Mouse (Mus musculus) kidney, embryonic 16.5 days (tissue): ENCODE results near the gene Spata32. TPM values are rescaled to one million over a fixed set of nuclear protein-coding genes. Genes with fewer than 3 reads are reported as not detected.

Experiments
- ATAC-seq: fragments of 200-750 bp; cut with Nextera tagmentation; 2 replicates; pipeline ENCODE4 v1.8.0; 2017; ENCODE audit warnings: moderate TSS enrichment; ENCODE audit not compliant: low FRiP score, low TSS enrichment
- H3K27ac ChIP-seq: fragments of 300-500 bp; sonication (generic); 2 replicates; pipeline ENCODE4 v1.5.1; 2014; ENCODE audit warnings: low read length
- H3K27me3 ChIP-seq: fragments of 300-500 bp; sonication (generic); 2 replicates; pipeline ENCODE4 v1.6.1; 2014; ENCODE audit warnings: low read length, control low read depth, mixed read lengths; ENCODE audit not compliant: insufficient read depth
- H3K36me3 ChIP-seq: fragments of 300-500 bp; sonication (generic); 2 replicates; pipeline ENCODE4 v1.6.1; 2014; ENCODE audit warnings: low read length, control low read depth, mixed read lengths; ENCODE audit not compliant: insufficient read depth
- H3K4me1 ChIP-seq: fragments of 300-500 bp; sonication (generic); 2 replicates; pipeline ENCODE4 v1.6.1; 2014; ENCODE audit warnings: low read length, control low read depth, mixed read lengths; ENCODE audit not compliant: insufficient read depth
- H3K4me2 ChIP-seq: fragments of 300-500 bp; sonication (generic); replicated peaks from 2 replicates; pipeline ENCODE4 v1.6.1; 2014; ENCODE audit warnings: low read depth, low read length
- H3K4me3 ChIP-seq: fragments of 300-500 bp; sonication (generic); 2 replicates; pipeline ENCODE4 v1.5.1; 2014; ENCODE audit warnings: mild to moderate bottlenecking, low read length
- H3K9ac ChIP-seq: fragments of 300-500 bp; sonication (generic); replicated peaks from 2 replicates; pipeline ENCODE4 v1.6.1; 2014; ENCODE audit warnings: low read length
- H3K9me3 ChIP-seq: fragments of 300-500 bp; sonication (generic); 2 replicates; pipeline ENCODE4 v1.6.1; 2016; ENCODE audit warnings: low read length, control low read depth
- WGBS: fragments of 180-500 bp; shearing (Covaris S2); extraction: QIAGEN DNeasy Blood & Tissue Kit; methylation state at CpG from one replicate; pipeline ENCODE4 v1.1.7; 2014; 5-methylcytosine and 5-hydroxymethylcytosine counted together
- polyA plus RNA-seq: library from polyadenylated mRNA; unstranded; fragments of >200 nt; fragmentation: Nextera tagmentation; extraction: Ambion mirVana; gene quantifications from 2 replicates; pipeline ENCODE4 v1.2.1, GENCODE M21; 2015

Spata32 gene
- polyA plus RNA-seq, 1 experiment from 2014 or later: not detected

GRCm38 (mm10) chr11:103164391-103164790 is 53.8 kb downstream of the Spata32 start:
- Histone ChIP-seq H3K27ac (no peak overlapping the region), H3K4me1 (peaks cover 4% of the 10 kb centered on the region; the same call in 1 of the 2 replicates), H3K27me3 (peaks cover under 1% of the 10 kb centered on the region), H3K9ac (no peak overlapping the region), H3K4me2 (no peak overlapping the region), H3K36me3 (no peaks in the 10 kb centered on the region), H3K4me3 (no peak overlapping the region), H3K9me3 (peaks cover 6% of the 10 kb centered on the region; the same call in 1 of the 2 replicates)
- no peak for ATAC-seq
- 31% methylated on average over 10 of the region's 10 CpGs for WGBS

GRCm38 (mm10) chr11:103162132-103162531 is 56.1 kb downstream of the Spata32 start:
- Histone ChIP-seq H3K27ac (no peak overlapping the region), H3K4me2 (no peak overlapping the region), H3K4me3 (no peak overlapping the region), H3K27me3 (no peaks in the 10 kb centered on the region), H3K9ac (no peak overlapping the region), H3K36me3 (no peaks in the 10 kb centered on the region), H3K4me1 (peaks cover 13% of the 10 kb centered on the region), H3K9me3 (peaks cover 6% of the 10 kb centered on the region; the same call in 1 of the 2 replicates)
- ATAC-seq: no peak
- WGBS: 92% methylated on average over 5 of the region's 5 CpGs

- Histone ChIP-seq H3K4me3 (no peak overlapping the region), H3K9me3 (peaks cover 6% of the 10 kb centered on the region; the same call in 1 of the 2 replicates), H3K4me1 (peaks cover 13% of the 10 kb centered on the region), H3K36me3 (no peaks in the 10 kb centered on the region), H3K27ac (no peak overlapping the region), H3K4me2 (no peak overlapping the region), H3K27me3 (no peaks in the 10 kb centered on the region), H3K9ac (no peak overlapping the region)
- no peak for ATAC-seq
- 77% methylated on average over 7 of the region's 7 CpGs for WGBS
Observed at GRCm38 (mm10) chr11:103161449-103161848, 56.8 kb downstream of the Spata32 start.

- no peak overlapping the region for H3K27ac ChIP-seq
- 83% methylated on average over 11 of the region's 11 CpGs for WGBS
- H3K27me3 ChIP-seq: no peaks in the 10 kb centered on the region
- peaks cover 13% of the 10 kb centered on the region for H3K4me1 ChIP-seq
- H3K4me2 ChIP-seq: no peak overlapping the region
- H3K9me3 ChIP-seq: peaks cover under 1% of the 10 kb centered on the region; the same call in 1 of the 2 replicates
- no peak overlapping the region for H3K9ac ChIP-seq
- no peak for ATAC-seq
- H3K4me3 ChIP-seq: no peak overlapping the region
- no peaks in the 10 kb centered on the region for H3K36me3 ChIP-seq
Observed at GRCm38 (mm10) chr11:103160738-103161137, 57.5 kb downstream of the Spata32 start.

GRCm38 (mm10) chr11:103158621-103159478 is 59.4 kb downstream of the Spata32 start:
- WGBS: 1% methylated on average over 25 of the region's 25 CpGs
- peak overlapping the region; percentile 57 for H3K9ac ChIP-seq
- peak; percentile 98 for ATAC-seq
- peak overlapping the region; percentile 80 for H3K4me2 ChIP-seq
- no peaks in the 10 kb centered on the region for H3K36me3 ChIP-seq
- peak overlapping the region; percentile 82 for H3K27ac ChIP-seq
- H3K4me3 ChIP-seq: peak overlapping the region; percentile 45
- H3K9me3 ChIP-seq: no peaks in the 10 kb centered on the region
- no peaks in the 10 kb centered on the region for H3K27me3 ChIP-seq
- H3K4me1 ChIP-seq: peaks cover 10% of the 10 kb centered on the region; the same call in 1 of the 2 replicates

Other genes with a start within 250 kb of the Spata32 start
- gene Nmt1, start 190.2 kb downstream of the Spata32 start, polyA plus RNA-seq: 50.7 and 51.9 TPM in 2 replicates
- 161 and 201 TPM in 2 replicates for gene Dcakd, start 190.1 kb downstream of the Spata32 start, polyA plus RNA-seq
- 8.2 and 8.7 TPM in 2 replicates for gene Plcd3, start 116.8 kb downstream of the Spata32 start, polyA plus RNA-seq
- 28.7 and 29.9 TPM in 2 replicates for gene Acbd4, start 116.8 kb downstream of the Spata32 start, polyA plus RNA-seq
- 5.5 and 6.6 TPM in 2 replicates for gene Hexim1, start 102.2 kb downstream of the Spata32 start, polyA plus RNA-seq
- 11.3 and 11.8 TPM in 2 replicates for gene Hexim2, start 86.0 kb downstream of the Spata32 start, polyA plus RNA-seq
- 2.4 and 3.4 TPM in 2 replicates for gene Fmnl1, start 47.3 kb downstream of the Spata32 start, polyA plus RNA-seq
- 0.27 and 0.82 TPM in 2 replicates for gene 1700023F06Rik, start 9.9 kb downstream of the Spata32 start, polyA plus RNA-seq
- 5.3 and 6.7 TPM in 2 replicates for gene Map3k14, start 49.0 kb upstream of the Spata32 start, polyA plus RNA-seq
- 17.8 and 18.7 TPM in 2 replicates for gene Arhgap27, start 145.3 kb upstream of the Spata32 start, polyA plus RNA-seq
- gene Plekhm1, start 194.3 kb upstream of the Spata32 start, polyA plus RNA-seq: 9.2 and 10.3 TPM in 2 replicates